Mouse (Mus musculus): ENCODE results near the gene Copz2.

Gene Copz2

GRCm38 (mm10) chr11:96902639-96903635, 53.3 kb downstream of the Copz2 start:
- DNase-seq (ENCODE audit: low spot score in 2 of 2) = no peak

DNA sequence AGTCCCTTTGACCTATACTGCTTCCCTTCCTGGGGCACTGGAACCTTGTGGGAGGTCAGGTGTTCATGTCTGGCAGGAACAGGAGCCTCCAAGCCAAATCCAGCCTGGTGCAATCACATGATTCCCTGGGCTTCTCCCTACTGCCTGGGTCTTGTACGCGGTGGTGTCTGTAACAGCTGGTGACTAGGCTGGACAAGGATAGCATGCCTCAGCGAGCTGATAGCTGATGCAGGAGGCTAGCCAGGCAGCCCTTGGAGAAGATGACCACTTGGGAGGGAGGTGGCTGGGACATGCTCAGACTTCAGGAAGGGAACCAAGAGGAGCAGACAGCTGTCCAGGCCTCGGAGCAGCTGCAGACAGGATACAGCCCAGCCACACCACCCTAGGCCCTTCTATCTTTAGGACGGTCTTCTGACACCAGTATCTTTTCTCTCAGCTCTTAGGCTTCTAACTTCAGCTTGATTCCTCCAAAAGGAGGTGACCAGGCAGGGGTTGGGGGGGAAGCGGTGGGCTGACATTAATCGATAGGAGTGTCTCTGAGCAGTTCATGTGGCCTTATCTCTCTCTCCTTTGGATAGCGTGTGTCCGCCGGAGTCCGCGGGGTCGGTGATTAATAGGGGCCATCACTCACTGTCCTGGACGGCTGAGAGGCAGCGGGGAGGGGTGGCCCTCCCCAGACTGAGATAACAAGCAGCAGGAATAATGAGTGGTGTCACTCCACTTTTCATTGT, 56.9 kb downstream of the Copz2 start:
- no peak for DNase-seq (ENCODE audit: low spot score in 2 of 2)

- DNase-seq (ENCODE audit: low spot score in 2 of 2) = no peak
These were observed 58.9 kb downstream of the Copz2 start for GRCm38 (mm10) chr11:96908594-96908993.

GRCm38 (mm10) chr11:96910003-96910402, 60.3 kb downstream of the Copz2 start:
- peak in 1 of 2 experiments; percentile 89 for DNase-seq (ENCODE audit: low spot score in 2 of 2)

All from left cerebral cortex, adult 9 months (tissue).